Mouse (Mus musculus) spleen, adult 12 weeks (tissue): ENCODE measurements around the gene Obsl1.

Experiments
- DNase-seq: peaks from one replicate; pipeline ENCODE4 v3.0.0; 2022; ENCODE audit warnings: low spot score

The Obsl1 gene

DNA sequence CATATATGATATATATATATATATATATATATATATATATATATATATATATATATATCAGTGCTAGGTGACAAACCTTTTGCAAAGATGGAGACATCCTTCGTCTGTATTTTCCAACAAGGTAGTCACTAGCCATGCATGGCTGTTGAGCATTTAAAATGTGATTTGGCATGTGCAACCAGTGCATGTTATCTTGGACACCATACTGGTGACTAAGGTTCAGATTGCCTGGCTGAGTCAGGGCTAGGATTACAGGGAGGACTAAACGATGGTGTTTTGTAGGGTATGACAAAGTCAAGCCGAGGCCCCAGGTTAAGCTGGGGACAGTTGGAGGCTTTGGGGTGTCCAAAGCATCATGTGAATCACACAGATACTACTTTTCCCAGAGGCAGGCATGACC is 50.8 kb downstream of the Obsl1 start:
- DNase-seq = no peak

DNA sequence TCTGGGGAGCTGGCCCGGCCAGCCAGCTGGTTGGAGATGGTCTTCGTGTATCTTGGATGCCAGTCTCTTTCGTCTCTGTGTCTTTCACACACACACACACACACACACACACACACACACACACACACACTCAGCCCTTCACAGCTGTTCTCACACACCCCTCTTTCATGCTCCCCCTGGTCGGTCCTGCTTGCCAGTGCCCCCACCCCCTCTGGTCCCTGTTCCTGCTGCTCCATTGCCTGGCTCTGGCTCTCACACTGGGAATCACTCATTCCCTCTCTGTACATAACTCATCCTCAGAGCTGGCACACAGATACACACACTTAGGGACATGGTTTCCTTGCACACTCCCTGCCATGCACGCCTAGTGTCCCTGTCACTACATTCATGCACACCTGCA is 54.4 kb downstream of the Obsl1 start:
- DNase-seq = no peak

DNA sequence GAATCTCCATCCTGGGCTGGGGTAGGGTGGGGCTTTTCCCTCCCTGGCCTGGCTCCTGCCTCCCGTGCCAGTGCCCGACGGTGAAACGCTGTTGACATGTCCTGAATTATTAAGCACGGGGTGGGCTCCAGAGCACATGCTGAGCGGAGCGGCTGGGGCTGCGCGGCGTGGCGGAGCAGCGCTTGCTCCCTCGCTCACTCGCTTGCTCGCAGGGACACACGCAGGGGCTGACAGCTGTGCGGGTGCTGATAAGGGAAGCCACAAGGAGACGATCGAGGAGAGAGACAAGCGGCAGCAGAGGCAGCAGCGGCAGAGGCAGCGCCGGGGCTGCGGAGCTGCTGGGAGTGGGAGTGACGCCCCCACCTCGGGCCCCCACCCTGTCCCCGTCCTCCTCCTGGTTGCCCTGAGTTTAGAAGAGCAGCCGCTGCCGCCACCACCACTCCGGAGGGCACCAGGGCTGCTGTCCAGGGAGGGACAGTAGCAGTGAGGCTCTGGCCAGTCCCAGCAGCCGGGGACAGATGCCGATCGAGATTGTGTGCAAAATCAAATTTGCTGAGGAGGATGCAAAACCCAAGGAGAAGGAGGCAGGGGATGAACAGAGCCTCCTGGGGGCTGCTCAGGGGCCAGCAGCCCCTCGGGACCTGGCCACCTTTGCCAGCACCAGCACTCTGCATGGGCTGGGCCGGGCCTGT is 55.8 kb downstream of the Obsl1 start, which contains the start of gene Asic4:
TSS of gene Asic4 (plus strand) at position 123 of the 692 bp plus-strand sequence.
- DNase-seq = no peak

DNA sequence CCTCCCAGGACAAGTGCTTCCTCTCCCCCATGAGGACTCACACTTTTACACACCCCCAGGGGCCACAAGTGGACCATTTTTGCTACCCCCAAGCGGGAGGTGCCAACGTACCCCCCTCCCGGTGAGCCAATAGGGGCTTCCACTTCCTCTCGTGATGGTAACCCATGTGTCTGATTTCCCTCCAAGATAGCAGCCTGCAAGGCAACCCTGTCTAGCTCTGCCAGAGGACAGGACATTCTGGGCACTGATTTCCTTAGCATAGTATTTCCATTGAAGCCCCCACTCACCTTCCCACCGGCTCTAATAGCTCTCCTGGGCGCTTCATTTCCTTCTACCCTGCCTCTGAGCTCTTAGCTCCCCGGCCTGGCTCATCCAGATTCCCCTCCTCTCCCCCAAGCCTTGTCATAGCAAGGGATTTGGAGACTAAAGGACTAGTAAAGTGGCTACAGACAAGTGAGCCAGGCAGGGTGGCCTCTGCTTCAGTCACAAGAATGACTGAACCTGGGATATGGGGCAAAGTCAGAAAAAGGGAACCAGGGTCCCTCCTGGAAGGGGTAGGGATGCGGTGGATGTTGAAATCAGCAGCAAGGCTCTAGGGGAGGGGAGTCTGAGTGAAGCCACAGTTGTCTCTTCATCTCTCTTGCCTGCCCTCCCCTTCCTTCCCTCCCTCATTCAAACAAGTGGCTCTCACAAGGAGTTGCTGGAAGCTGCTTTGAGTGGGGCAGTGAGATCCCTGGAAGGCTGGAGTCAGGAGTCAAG is 56.7 kb downstream of the Obsl1 start:
- DNase-seq = no peak

DNA sequence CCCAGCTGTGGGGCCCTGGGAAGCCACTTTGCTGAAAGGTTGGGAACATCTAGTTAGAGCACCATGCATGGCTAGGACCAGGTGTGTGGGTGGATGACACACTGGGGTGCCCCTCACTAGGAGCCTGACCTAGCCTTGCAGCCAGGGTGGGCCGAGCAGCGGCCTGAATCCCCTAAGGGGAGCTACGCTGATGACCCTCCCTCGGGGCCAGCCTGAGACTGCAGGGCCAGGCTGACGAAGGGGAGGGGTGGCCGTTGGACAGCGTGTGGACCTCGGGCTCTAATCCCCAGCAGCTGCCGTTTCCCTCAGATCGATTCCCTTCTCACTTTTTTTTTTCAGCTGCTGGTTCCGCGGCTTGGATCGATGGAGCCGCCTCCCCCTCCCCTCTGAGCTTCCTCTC is 57.3 kb downstream of the Obsl1 start:
- no peak for DNase-seq

DNA sequence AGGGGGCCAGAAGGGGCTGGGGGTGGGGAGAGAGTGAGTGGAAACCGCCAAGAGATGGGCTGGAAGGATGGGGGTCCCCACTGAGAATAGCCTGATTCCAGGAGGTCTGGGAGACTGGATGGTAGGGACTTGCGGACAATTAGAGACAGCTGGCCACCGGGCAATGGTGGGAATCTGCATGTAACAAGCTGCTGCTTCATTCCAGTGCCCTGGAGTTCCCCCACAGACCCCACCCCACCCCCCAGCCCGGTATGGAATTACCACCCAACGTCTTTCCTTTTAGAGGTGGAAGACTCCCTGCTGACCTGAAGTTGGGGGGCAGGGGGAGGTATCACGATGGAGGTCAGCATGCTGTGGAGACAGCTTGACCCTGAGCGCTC is 58.2 kb downstream of the Obsl1 start:
- DNase-seq = no peak

DNA sequence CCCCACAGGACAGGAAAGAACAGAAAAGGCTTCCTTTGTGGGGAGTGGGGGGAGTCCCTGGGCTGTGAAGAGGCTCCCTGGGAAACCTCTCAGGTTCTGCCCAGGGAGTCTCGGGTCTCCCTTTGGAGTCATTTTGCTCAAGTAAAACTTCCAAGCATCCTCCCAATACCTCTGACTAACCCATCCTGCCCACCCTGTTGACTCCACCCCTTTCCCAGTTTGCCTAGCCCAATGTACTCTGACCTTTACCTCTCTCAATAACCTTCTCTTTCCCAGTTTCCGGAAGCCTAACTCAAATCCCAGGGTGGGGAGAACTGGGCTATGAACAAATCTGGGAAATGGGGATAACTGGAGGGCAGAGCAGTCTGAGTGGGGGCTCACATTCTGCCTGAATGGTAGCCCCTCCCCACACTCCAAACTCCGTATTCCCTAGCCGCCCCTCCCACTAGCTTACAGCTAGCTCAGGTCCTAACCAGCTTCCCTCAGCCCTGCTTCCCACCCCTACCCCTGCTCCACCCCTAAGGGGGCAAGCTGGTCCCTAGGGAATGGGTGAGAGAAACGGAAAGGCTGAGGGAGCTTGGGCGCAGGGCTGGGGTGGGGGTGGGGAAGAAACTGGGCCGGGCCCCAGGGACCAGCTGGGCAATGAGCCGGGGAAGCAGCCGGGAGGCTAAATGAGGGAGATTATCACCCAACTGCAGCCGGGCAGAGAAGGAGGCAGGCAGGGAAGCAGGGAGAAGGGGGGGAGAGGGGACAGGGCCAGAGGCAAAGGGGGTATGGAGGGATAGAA is 58.8 kb downstream of the Obsl1 start:
- no peak for DNase-seq

DNA sequence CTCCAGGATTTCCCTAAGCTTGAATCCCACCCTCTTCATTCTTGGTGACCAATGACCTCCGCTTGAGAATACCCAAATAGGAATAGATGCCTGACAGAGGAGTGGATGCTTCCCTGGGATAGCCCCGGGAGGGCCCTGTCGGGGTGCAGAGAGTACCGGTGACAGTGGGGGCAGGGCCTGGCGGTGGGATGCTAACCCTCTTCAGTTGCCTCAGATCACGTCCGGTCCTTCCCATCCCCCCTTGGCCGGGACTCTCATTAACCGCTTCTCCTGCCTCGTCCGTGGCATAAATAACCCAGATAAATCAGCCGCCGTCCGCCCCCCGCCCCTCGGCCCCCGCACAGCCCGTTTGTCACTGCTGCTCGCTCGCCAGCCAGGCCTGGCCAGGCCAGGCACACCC is 59.6 kb downstream of the Obsl1 start:
- no peak for DNase-seq

DNA sequence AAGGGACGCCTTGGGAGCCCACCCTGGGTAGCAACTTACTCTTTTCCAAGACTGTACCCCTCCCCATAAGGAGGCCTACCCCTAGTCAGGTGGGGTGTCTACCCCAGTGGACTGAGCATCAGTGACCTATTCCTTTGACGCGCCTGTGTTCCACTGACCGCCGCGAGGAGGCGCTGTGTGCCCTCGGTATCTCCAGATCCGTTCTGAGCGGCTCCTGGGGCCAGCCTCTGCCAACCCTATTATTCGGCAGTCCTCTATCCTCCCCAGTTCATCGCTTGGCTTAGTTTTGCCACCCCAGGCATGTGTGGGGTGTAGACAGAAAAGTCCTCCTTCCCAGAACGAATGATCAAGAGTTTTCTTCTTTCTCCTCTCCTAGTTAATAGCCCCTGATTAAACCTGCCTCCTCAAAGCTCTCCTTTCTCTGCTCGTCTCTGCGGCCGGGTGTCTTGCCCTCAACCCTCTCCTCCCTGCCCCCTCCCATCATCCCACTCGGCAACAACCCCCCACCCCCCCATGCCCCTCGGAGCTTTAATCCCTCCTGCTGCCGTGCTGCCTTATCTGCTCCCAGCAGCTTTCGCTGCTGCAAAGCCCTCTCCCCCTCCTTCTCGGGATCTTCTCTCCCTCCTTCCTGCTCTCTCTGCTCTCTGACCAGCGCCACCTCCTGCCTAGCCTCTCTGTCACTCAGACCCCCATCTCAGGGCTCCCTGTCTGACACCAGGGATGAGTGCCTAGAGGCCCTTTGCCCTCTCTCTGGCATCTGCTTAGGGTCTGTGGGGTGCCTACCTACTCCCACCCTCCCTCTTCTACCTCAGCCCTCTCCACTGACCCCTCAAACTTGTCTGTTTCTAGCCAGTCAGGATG is 60.3 kb downstream of the Obsl1 start:
- peak; percentile 53 for DNase-seq

DNA sequence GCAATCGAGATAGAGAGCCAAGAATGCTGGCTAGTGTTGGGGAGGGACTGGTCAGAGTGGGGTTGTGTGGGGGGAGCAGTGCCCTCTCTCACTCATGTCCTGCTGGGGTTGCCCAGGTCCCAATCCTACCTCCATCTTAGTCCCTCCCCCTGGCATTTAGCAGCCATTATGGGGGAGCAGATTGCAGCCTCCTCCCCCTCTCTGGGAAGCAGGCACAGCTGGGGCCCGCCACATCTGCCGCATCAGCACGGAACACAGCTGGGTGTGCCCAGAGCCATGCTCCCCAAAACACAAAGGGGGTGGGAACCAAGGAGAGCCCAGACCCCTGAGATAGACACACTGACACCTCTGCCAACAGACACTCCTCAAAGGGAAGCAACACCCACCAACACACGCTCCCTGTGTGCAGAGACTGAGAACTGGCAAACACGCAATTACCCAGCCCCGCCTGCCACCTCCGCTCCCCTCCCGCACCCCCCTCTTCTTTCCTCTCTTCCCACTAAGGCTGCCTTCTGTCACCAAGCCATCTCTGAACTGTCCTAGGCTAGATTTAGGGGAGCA is 61.0 kb downstream of the Obsl1 start:
- no peak for DNase-seq

DNA sequence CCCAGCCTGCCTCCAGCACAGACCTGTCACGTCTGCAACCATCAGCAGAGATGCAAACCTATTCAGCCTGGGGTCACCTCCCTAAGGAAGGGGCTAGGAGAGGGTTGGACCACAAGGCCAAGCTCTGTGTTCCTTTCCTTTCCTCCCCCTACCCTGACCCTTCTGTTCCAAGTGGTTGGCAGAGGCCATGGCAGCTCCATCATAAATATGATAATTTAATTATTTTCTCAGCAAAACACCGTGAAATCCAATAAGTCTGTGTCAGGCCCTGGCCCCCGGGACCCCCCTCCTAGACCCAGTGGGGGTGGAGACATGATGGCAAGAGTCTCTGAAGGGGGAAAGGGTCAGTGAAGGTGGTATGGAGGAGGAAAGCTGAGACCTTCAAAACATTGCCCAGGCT is 62.0 kb downstream of the Obsl1 start:
- DNase-seq = no peak

DNA sequence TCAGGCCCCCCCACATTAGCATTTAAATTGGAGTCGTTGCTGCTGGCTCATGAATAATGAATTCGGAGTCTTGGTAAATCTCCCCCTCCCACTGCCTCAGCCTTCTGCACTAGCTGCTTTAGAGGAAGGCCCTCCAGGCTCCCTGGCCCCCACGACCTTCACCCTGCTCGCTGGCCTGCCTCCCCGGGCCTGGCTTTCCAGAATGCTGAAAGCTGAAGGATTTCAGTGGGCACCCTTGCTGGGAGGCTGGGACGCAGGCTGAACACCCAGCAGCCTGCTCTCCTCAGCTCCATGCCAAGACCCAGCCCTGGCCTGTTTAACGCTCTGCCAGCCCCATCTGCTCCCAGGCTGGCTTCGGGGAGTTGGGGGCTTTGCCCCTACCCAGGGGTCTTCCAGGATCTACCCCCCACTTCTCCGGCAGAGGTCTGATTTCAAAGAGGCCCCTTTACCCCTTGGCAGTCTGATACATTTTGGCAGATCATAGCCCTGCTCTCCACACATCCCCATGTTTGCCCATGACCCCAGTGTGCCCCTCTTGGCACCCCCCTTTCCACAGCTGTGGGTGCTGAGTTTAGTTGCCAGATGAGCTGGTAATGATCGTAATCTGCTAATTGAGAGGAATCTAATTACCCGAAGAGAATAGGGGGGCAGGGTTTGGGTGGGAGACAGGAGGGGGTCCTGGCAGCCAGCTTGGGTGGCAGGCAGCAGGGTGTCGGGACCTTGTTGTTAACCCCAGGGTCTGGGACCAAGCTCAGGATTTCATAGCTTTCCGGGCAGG is 62.8 kb downstream of the Obsl1 start:
- no peak for DNase-seq

DNA sequence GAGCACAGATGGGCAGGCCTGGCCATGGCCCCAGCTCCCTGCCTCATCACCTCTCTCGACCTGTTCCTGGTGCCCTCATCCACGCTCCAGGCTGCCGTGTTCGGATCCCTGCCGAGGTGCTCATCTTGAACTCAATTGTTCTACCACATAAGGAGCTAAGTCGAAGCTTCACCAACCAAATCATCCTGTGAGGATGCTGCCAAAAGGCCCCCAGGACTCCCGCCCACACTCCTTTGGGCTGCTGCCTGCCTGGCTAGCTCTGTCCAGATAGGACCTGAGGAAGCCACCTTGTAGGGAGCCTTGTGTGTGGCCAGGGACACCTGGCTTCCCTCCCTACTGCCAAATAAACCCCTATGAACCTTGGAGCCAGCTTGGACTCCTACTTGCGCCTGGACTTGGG is 63.4 kb downstream of the Obsl1 start:
- DNase-seq = no peak

DNA sequence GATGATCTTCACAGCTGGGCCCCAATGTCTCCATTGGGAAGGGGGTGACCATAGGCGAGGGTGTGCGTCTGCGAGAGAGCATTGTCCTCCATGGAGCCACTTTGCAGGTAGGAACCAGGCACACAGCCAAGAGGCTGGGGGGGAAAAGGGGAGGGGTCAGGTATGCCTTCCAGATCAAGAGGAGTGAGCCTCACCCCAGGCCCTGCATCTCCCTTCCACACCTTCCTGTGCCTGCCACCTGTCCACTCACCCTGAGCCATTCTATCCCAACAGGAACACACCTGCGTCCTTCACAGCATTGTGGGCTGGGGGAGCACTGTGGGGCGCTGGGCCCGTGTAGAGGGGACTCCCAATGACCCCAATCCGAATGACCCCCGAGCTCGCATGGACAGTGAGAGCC is 64.1 kb downstream of the Obsl1 start:
- no peak for DNase-seq

DNA sequence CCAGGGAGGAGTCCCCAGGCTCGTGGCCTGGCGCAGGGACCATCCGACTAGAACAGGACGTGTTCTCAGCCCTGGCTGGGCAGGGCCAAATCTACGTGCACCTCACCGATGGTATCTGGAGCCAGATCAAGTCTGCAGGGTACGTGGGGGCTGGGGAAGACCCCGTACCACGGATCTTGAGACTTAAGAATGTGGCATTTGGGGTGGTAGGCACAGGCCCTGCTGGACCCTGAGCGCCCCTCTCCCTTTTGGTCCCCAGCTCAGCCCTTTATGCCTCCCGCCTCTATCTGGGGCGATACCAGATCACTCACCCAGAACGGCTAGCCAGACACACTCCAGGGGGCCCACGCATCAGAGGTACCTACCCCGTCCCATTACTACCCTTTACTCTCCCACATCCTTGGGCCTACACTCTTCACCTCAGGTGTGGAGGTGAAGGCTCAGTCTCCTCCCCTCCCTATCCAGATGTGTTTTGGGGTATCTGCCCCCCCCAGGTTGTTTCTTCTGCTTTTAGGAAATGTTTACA is 64.7 kb downstream of the Obsl1 start:
- no peak for DNase-seq

DNA sequence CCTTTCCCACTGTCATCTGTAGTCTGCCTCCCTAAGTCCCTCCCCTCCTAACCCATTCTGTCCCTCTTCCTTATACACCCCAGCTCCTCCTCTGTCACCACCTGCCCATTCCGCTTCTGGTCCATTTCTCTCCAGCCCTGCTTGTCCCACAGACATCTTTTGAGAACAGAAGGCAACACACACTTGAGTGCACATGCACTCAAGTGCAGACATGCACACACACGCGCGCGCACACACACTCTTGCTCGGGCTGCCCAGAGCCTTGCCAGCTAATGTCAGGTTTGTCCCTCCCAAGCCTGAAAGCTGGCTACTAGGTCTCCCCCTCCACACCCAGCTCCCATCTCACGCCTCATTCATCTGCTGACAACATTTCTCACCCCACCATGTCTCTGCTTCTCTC is 65.6 kb downstream of the Obsl1 start:
- DNase-seq = no peak

DNA sequence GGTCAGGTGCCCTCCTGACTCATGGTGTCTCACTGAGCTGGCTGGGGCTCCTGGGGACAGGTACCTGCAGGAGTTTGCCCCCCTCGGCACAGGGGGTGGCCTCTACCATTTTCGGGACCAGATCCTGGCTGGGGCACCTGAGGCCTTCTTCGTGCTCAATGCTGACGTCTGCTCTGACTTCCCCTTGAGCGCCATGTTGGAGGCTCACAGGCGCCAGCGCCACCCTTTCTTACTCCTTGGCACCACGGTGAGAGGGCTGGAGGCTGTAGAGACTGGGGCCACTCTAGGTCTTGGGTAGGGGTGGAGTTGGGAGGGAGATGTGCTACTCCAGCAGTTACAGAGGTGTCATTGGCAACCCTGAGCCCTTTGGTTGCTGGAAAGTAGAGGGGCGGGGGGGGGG is 67.5 kb downstream of the Obsl1 start:
- DNase-seq = no peak

DNA sequence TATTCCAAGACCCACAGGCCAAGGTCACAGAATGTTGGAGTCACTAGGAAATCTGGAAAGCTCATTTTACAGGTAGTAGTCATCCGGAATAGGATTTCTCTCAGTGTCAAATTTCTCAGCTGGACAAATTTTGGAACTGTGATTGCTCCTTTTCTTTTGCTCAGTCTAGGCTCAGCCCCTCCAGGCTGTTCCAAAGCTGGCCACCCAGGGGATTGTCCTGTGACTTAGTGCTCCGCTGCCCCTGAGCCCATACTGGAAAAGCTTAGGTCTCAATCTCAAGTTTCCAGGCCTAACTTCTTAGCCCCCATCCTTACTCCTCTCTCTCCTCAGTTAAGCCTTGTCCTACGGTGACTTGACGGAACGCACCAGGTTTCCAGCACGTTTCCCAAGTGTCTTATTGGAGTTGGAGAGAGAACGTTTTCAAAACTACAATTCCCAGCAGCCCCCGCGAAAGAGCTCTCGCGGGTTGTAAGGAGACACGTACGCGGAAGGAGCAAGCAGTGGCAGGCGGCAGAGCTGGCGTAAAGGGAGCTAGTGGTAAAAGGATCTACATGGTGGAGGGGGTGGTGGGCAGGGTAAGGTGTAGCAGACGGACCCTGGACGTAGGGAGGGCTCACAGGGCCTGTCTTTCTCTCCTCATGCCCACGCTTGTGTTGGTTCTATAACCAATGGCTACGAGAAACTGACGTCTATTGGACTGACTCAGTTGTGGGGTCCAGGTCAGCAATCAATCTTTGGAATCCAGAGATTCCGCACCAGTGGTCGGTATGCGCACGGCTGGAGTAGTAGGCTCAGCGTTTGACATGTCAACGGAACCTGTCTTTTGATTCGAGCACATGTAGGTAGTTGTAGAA is 70.5 kb downstream of the Obsl1 start, which contains the start of gene Gmppa:
TSS of gene Gmppa (plus strand) at position 456 of the 854 bp plus-strand sequence.
- peak; percentile 37 for DNase-seq
